Mouse (Mus musculus) C2C12 (cell line): ENCODE measurements around the gene Slc2a13.

Experiments
- CTCF ChIP-seq: IDR thresholded peaks from one replicate; pipeline ENCODE4 v1.5.1; 2011; ENCODE audit not compliant: control insufficient read depth, insufficient read depth, insufficient read length
- MAX ChIP-seq: IDR thresholded peaks from one replicate; pipeline ENCODE4 v1.6.1; 2011; ENCODE audit warnings: mild to moderate bottlenecking, control low read depth
- MYOG ChIP-seq: IDR thresholded peaks from one replicate; pipeline ENCODE4 v1.6.1; 2011; ENCODE audit not compliant: control insufficient read depth, insufficient read length; ENCODE audit errors: extremely low read depth

DNA sequence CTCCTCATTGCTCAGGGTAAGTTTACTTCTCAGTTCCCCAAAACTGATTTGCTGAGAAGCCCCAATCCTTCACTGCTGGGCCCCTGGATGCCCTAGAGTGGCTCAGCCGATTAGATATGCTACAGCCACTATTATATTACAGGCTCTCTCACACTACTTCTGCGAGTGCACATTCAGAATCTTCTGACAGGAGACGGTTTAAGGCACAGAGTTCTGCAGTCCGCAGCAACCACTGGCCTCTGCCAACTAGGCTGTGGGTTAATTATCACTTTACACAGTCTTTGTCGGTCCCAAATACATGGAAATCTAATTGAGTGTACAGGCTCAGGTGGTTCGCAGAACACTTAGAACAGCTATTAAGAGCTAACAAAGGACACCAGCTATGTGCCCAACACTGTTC, 69.8 kb downstream of the Slc2a13 start:
- TF ChIP-seq MAX (no peak), MYOG (no peak), CTCF (no peak)
